Mouse (Mus musculus): Measurements from ENCODE around the gene Mex3a. TPM values are rescaled to one million over a fixed set of nuclear protein-coding genes. Genes with fewer than 3 reads are reported as not detected.

The Mex3a gene
- polyA plus RNA-seq, 1 experiment from 2014 or later, result 28.6 TPM

- WGBS, result 58% methylated on average over 13 of the region's 13 CpGs
- H3K4me3 ChIP-seq, result peak overlapping the region; percentile 48
- H3K36me3 ChIP-seq (replicated peaks), result no peaks in the 10 kb centered on the region
- peaks cover 70% of the 10 kb centered on the region for H3K4me1 ChIP-seq
- peaks cover under 1% of the 10 kb centered on the region for H3K27me3 ChIP-seq (ENCODE audit: poor library complexity, severe bottlenecking)
- H3K27ac ChIP-seq, result peak overlapping the region; percentile 86
- no peaks in the 10 kb centered on the region for H3K9me3 ChIP-seq
- no peak for DNase-seq (ENCODE audit: extremely low spot score, low spot score)
These were observed 21.5 kb upstream of the Mex3a start for GRCm38 (mm10) chr3:88510421-88511289.

- DNase-seq (ENCODE audit: extremely low spot score, low spot score), result no peak
- Histone ChIP-seq H3K36me3 (replicated peaks) (no peaks in the 10 kb centered on the region), H3K9me3 (no peaks in the 10 kb centered on the region), H3K4me3 (no peak overlapping the region), H3K27me3 (ENCODE audit: poor library complexity, severe bottlenecking) (no peaks in the 10 kb centered on the region; the same call in 1 of the 2 replicates), H3K27ac (peak overlapping the region; percentile 86), H3K4me1 (peaks cover 65% of the 10 kb centered on the region)
- WGBS, result 64% methylated on average over 4 of the region's 4 CpGs
These were observed 20.6 kb upstream of the Mex3a start for GRCm38 (mm10) chr3:88511559-88511958.

GRCm38 (mm10) chr3:88512141-88512895 lies 19.9 kb upstream of the Mex3a start:
- Histone ChIP-seq H3K36me3 (replicated peaks) (no peaks in the 10 kb centered on the region), H3K27me3 (ENCODE audit: poor library complexity, severe bottlenecking) (no peaks in the 10 kb centered on the region; the same call in 1 of the 2 replicates), H3K4me1 (peaks cover 57% of the 10 kb centered on the region), H3K4me3 (peak overlapping the region; percentile 5; the same call in 1 of the 2 replicates), H3K9me3 (no peaks in the 10 kb centered on the region), H3K27ac (peak overlapping the region; percentile 86)
- DNase-seq (ENCODE audit: extremely low spot score, low spot score), result no peak
- WGBS, result 45% methylated on average over 6 of the region's 6 CpGs

- 53% methylated on average over 15 of the region's 15 CpGs for WGBS
- H3K9me3 ChIP-seq, result no peaks in the 10 kb centered on the region
- peaks cover 57% of the 10 kb centered on the region for H3K4me1 ChIP-seq
- H3K36me3 ChIP-seq (replicated peaks), result no peaks in the 10 kb centered on the region
- H3K27me3 ChIP-seq (ENCODE audit: poor library complexity, severe bottlenecking), result no peaks in the 10 kb centered on the region
- DNase-seq (ENCODE audit: extremely low spot score, low spot score), result no peak
- H3K4me3 ChIP-seq, result peak overlapping the region; percentile 5; the same call in 1 of the 2 replicates
- H3K27ac ChIP-seq, result peak overlapping the region; percentile 86
These were observed 19.2 kb upstream of the Mex3a start for GRCm38 (mm10) chr3:88512896-88513545.

GRCm38 (mm10) chr3:88513546-88514115 lies 18.6 kb upstream of the Mex3a start:
- no peak overlapping the region; the same call in 1 of the 2 replicates for H3K27ac ChIP-seq
- DNase-seq (ENCODE audit: extremely low spot score, low spot score), result no peak
- 87% methylated on average over 7 of the region's 7 CpGs for WGBS
- peaks cover 57% of the 10 kb centered on the region for H3K4me1 ChIP-seq
- H3K9me3 ChIP-seq, result no peaks in the 10 kb centered on the region
- H3K36me3 ChIP-seq (replicated peaks), result no peaks in the 10 kb centered on the region
- H3K27me3 ChIP-seq (ENCODE audit: poor library complexity, severe bottlenecking), result no peaks in the 10 kb centered on the region
- no peak overlapping the region for H3K4me3 ChIP-seq

GRCm38 (mm10) chr3:88514231-88515094 lies 17.7 kb upstream of the Mex3a start:
- Histone ChIP-seq H3K27me3 (ENCODE audit: poor library complexity, severe bottlenecking) (no peaks in the 10 kb centered on the region), H3K9me3 (no peaks in the 10 kb centered on the region), H3K36me3 (replicated peaks) (no peaks in the 10 kb centered on the region), H3K4me1 (peaks cover 52% of the 10 kb centered on the region), H3K27ac (peak overlapping the region; percentile 40; the same call in 1 of the 2 replicates), H3K4me3 (no peak overlapping the region; the same call in 1 of the 2 replicates)
- no peak for DNase-seq (ENCODE audit: extremely low spot score, low spot score)
- WGBS, result 85% methylated on average over 10 of the region's 10 CpGs

- no peak overlapping the region for H3K4me3 ChIP-seq
- WGBS, result 95% methylated on average over 2 of the region's 2 CpGs
These were observed 17.2 kb upstream of the Mex3a start for GRCm38 (mm10) chr3:88515095-88515386.

GRCm38 (mm10) chr3:88516407-88516806 lies 15.8 kb upstream of the Mex3a start:
- no peak for DNase-seq (ENCODE audit: extremely low spot score, low spot score)
- Histone ChIP-seq H3K4me3 (no peak overlapping the region), H3K27me3 (ENCODE audit: poor library complexity, severe bottlenecking) (no peaks in the 10 kb centered on the region), H3K4me1 (peaks cover 32% of the 10 kb centered on the region), H3K27ac (no peak overlapping the region), H3K36me3 (replicated peaks) (no peaks in the 10 kb centered on the region), H3K9me3 (no peaks in the 10 kb centered on the region)
- WGBS, result 92% methylated on average over 2 of the region's 2 CpGs

More at GRCm38 (mm10) chr3:88515095-88515386, 17.2 kb upstream of the Mex3a start:
- no peaks in the 10 kb centered on the region for H3K9me3 ChIP-seq
- H3K27ac ChIP-seq, result no peak overlapping the region
- no peak for DNase-seq (ENCODE audit: extremely low spot score, low spot score)
- H3K4me1 ChIP-seq, result peaks cover 46% of the 10 kb centered on the region
- H3K27me3 ChIP-seq (ENCODE audit: poor library complexity, severe bottlenecking), result no peaks in the 10 kb centered on the region
- no peaks in the 10 kb centered on the region for H3K36me3 ChIP-seq (replicated peaks)

- no peak overlapping the region for H3K27ac ChIP-seq
- peaks cover 19% of the 10 kb centered on the region for H3K4me1 ChIP-seq
- no peak for DNase-seq (ENCODE audit: extremely low spot score, low spot score)
- no peaks in the 10 kb centered on the region for H3K9me3 ChIP-seq
- 89% methylated on average over 4 of the region's 4 CpGs for WGBS
- no peaks in the 10 kb centered on the region for H3K27me3 ChIP-seq (ENCODE audit: poor library complexity, severe bottlenecking)
- peaks cover 11% of the 10 kb centered on the region for H3K36me3 ChIP-seq (replicated peaks)
- no peak overlapping the region for H3K4me3 ChIP-seq
These were observed 13.8 kb upstream of the Mex3a start for GRCm38 (mm10) chr3:88518411-88518810.

- WGBS, result 89% methylated on average over 2 of the region's 2 CpGs
- DNase-seq (ENCODE audit: extremely low spot score, low spot score), result no peak
These were observed 12.1 kb upstream of the Mex3a start for GRCm38 (mm10) chr3:88520078-88520477.

GRCm38 (mm10) chr3:88521156-88521555 lies 11.0 kb upstream of the Mex3a start:
- WGBS, result 93% methylated on average over 6 of the region's 6 CpGs

More at GRCm38 (mm10) chr3:88520078-88520477, 12.1 kb upstream of the Mex3a start:
- peaks cover 7% of the 10 kb centered on the region for H3K4me1 ChIP-seq
- no peaks in the 10 kb centered on the region for H3K27me3 ChIP-seq (ENCODE audit: poor library complexity, severe bottlenecking)
- H3K36me3 ChIP-seq (replicated peaks), result peaks cover 28% of the 10 kb centered on the region
- no peak overlapping the region for H3K27ac ChIP-seq
- no peak overlapping the region for H3K4me3 ChIP-seq
- no peaks in the 10 kb centered on the region for H3K9me3 ChIP-seq

More at GRCm38 (mm10) chr3:88521156-88521555, 11.0 kb upstream of the Mex3a start:
- H3K4me3 ChIP-seq, result no peak overlapping the region
- H3K27me3 ChIP-seq (ENCODE audit: poor library complexity, severe bottlenecking), result no peaks in the 10 kb centered on the region
- H3K4me1 ChIP-seq, result peaks cover 15% of the 10 kb centered on the region
- no peaks in the 10 kb centered on the region for H3K9me3 ChIP-seq
- peaks cover 33% of the 10 kb centered on the region for H3K36me3 ChIP-seq (replicated peaks)
- no peak overlapping the region for H3K27ac ChIP-seq
- no peak for DNase-seq (ENCODE audit: extremely low spot score, low spot score)
